In the genomic region with DNA sequence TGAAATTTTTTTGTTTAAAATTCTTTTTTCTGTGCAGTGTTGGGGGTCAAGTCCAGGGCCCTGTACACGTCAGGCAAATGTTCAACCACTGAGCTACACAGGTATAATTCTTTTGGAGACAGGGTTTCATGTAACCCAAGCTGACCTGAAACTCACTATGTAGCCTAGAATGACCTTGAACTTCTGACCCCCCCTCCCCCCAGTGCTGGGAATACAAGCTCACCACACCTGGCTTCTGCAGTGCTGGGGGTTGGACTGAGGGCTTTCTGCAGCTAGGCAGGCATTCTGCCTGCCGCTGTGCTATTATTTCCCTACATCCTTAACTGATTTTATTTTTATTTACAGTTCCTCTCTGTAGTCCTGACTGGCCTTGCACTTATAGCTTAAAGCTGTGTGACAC, we compare ENCODE assay signal across 24 mouse cellular contexts. TPM values are rescaled to one million over a fixed set of nuclear protein-coding genes. Genes with fewer than 3 reads are reported as not detected.
"Had no signal": no experiment of that assay in that cellular context is flagged by ENCODE, and none has a peak within 500 bp of the region (broad histone marks: within the 10 kb centered on the region; RNA-seq: fewer than 3 reads in every experiment).

No protein-coding gene starts in this region.

- H3K4me3 ChIP-seq: limb, embryonic 12.5 days; limb, embryonic 15.5 days; megakaryocyte, embryonic 14.5 days; midbrain, embryonic 10.5 days; midbrain, embryonic 13.5 days had no signal

- ATAC-seq: intestine, embryonic 16.5 days; lung, postnatal 0 days; midbrain, embryonic 13.5 days had no signal

- H3K9me3 ChIP-seq: limb, embryonic 12.5 days; limb, embryonic 15.5 days; megakaryocyte, embryonic 14.5 days; midbrain, embryonic 10.5 days; midbrain, embryonic 13.5 days had no signal

- H3K27ac ChIP-seq: limb, embryonic 12.5 days; limb, embryonic 15.5 days; macrophage; midbrain, embryonic 10.5 days; midbrain, embryonic 13.5 days; stomach, postnatal 0 days had no signal

- DNase-seq: kidney, adult 2 months; kidney, postnatal 10 days; kidney, postnatal 4 days; left cerebral cortex, postnatal 4 days; lung, embryonic 14.5 days; right cerebral cortex, postnatal 4 days; thymus, postnatal 25 days had no signal

- H3K27me3 ChIP-seq: limb, embryonic 12.5 days; limb, embryonic 15.5 days; midbrain, embryonic 13.5 days had no signal

- H3K9ac ChIP-seq: limb, embryonic 12.5 days; limb, embryonic 15.5 days; lung, embryonic 14.5 days; midbrain, embryonic 13.5 days had no signal

- H3K4me2 ChIP-seq: limb, embryonic 12.5 days; limb, embryonic 15.5 days; lung, embryonic 14.5 days; midbrain, embryonic 13.5 days had no signal

RNA-seq across cellular contexts. Expression of gene Rsc1a1, which starts 6.4 kb away (rescaled TPM):
- total RNA-seq: left cerebral cortex, postnatal 14 days had no signal
- polyA plus RNA-seq: intestine, embryonic 16.5 days; kidney, embryonic 14.5 days; limb, embryonic 12.5 days; liver, embryonic 16.5 days; lung, postnatal 0 days; macrophage; midbrain, embryonic 13.5 days; midbrain, postnatal 0 days; neural tube, embryonic 11.5 days; stomach, postnatal 0 days; thymus, postnatal 0 days had no signal

RNA-seq across cellular contexts. Expression of gene Slc25a34, which starts 55.4 kb away (rescaled TPM):
- polyA plus RNA-seq: kidney, embryonic 14.5 days; limb, embryonic 12.5 days; lung, embryonic 14.5 days; neural tube, embryonic 11.5 days; neural tube, embryonic 14.5 days; stomach, embryonic 14.5 days; thymus, postnatal 0 days had no signal
